Mouse (Mus musculus) lung, embryonic 16.5 days (tissue): Measurements from ENCODE around the gene Podxl2. TPM values are rescaled to one million over a fixed set of nuclear protein-coding genes. Genes with fewer than 3 reads are reported as not detected.

ENCODE experiments used
- ATAC-seq: fragments of 200-750 bp; cut with Nextera tagmentation; 2 replicates; pipeline ENCODE4 v1.8.0; 2017; ENCODE audit warnings: low read depth, mild to moderate bottlenecking, moderate library complexity
- H3K27ac ChIP-seq: fragments of 300-500 bp; sonication (generic); 2 replicates; pipeline ENCODE4 v1.5.1; 2014; ENCODE audit warnings: mild to moderate bottlenecking, control low read depth, low read length
- H3K27me3 ChIP-seq: fragments of 300-500 bp; sonication (generic); 2 replicates; pipeline ENCODE4 v1.6.1; 2014; ENCODE audit warnings: low read depth, low read length, mixed read lengths; ENCODE audit not compliant: control insufficient read depth, insufficient read depth
- H3K36me3 ChIP-seq: fragments of 300-500 bp; sonication (generic); 2 replicates; pipeline ENCODE4 v1.6.1; 2014; ENCODE audit warnings: low read length; ENCODE audit not compliant: control insufficient read depth, insufficient read depth
- H3K4me1 ChIP-seq: fragments of 300-500 bp; sonication (generic); replicated peaks from 2 replicates; pipeline ENCODE4 v1.6.1; 2014; ENCODE audit warnings: low read length, mixed read lengths; ENCODE audit not compliant: control insufficient read depth, insufficient read depth
- H3K4me2 ChIP-seq: fragments of 300-500 bp; sonication (generic); 2 replicates; pipeline ENCODE4 v1.6.1; 2014; ENCODE audit warnings: low read depth, low read length, control low read depth
- H3K4me3 ChIP-seq: fragments of 300-500 bp; sonication (generic); 2 replicates; pipeline ENCODE4 v1.5.1; 2014; ENCODE audit warnings: mild to moderate bottlenecking, low read length, control low read depth
- H3K9ac ChIP-seq: fragments of 300-500 bp; sonication (generic); 2 replicates; pipeline ENCODE4 v1.6.1; 2014; ENCODE audit warnings: low read length, control low read depth
- H3K9me3 ChIP-seq: fragments of 300-500 bp; sonication (generic); 2 replicates; pipeline ENCODE4 v1.6.1; 2016; ENCODE audit warnings: low read length; ENCODE audit not compliant: control insufficient read depth
- WGBS: fragments of 180-500 bp; shearing (Covaris S2); extraction: QIAGEN DNeasy Blood & Tissue Kit; methylation state at CpG from one replicate; pipeline ENCODE4 v1.1.7; 2014; 5-methylcytosine and 5-hydroxymethylcytosine counted together
- polyA plus RNA-seq: library from polyadenylated mRNA; unstranded; fragments of >200 nt; fragmentation: Nextera tagmentation; extraction: Ambion mirVana; gene quantifications from 2 replicates; pipeline ENCODE4 v1.2.1, GENCODE M21; 2015

The Podxl2 gene
- polyA plus RNA-seq, 1 experiment from 2014 or later = 35.1 TPM

DNA sequence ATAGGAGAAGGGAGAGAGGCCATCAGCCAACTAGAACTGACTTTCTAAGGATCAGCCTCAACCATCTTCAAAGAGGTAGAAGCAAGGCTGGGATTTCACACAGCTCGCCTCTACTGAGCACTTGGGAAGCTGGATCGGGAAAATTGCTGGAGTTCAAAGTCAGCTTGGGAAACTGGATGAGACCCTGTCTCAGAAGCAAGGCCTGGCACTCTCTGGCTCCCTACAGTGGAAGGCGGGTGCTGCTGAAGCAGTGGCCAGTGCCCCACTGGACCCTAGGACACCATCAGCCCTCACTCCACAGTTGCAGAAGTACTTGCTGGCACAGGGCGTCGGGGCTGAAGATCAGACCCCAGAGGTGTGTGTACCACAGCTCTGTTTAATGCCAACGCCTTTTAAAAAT, 17.0 kb downstream of the Podxl2 start:
- WGBS = 81% methylated on average over 6 of the region's 6 CpGs
- Histone ChIP-seq H3K27ac (no peak overlapping the region), H3K4me2 (no peak overlapping the region), H3K4me1 (no peaks in the 10 kb centered on the region), H3K4me3 (no peak overlapping the region), H3K9me3 (no peaks in the 10 kb centered on the region), H3K27me3 (no peaks in the 10 kb centered on the region), H3K36me3 (no peaks in the 10 kb centered on the region), H3K9ac (no peak overlapping the region)
- no peak for ATAC-seq

DNA sequence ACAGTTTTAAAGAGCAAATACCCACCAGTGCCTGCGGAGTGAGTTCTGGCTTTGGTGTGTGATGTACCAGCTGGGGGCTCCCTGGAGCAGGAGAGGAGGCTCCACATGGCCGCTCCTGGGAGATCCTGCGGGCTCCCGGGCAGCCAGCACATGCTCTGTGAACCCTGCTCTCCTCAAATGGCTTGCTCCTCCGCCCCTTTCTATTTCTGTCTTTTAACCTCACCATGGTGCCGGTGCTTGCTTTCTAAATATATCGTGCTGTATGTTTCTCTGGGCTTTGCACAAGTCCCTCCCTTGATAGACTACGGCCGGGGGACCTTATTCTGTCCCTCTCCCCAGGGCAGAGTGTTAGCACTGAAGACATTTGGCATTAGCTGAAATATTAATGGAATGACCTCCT, 17.6 kb downstream of the Podxl2 start:
- WGBS = 30% methylated on average over 9 of the region's 9 CpGs
- Histone ChIP-seq H3K9me3 (no peaks in the 10 kb centered on the region), H3K27ac (no peak overlapping the region), H3K4me3 (no peak overlapping the region), H3K4me2 (no peak overlapping the region), H3K4me1 (no peaks in the 10 kb centered on the region), H3K9ac (no peak overlapping the region), H3K36me3 (no peaks in the 10 kb centered on the region), H3K27me3 (no peaks in the 10 kb centered on the region)
- ATAC-seq = peak; percentile 18; the same call in 1 of the 2 replicates

DNA sequence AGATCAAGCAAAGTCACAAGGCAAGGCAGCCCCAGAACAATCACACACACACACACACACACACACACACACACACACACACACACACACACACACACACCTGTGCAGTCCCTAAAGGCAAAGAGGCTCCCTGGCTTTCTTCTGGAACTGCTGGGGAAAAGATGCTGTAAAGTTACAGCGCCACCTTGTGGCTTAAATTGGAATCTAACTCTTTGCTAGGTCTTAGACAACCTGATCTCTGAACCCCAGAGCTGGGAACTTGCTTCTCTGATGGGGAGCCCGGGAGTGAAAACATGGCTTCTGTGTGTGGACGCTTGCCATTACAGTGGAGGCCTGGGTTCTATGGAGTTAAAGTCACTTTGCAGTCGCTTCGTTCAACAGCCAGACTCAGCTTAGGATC, 19.2 kb downstream of the Podxl2 start:
- Histone ChIP-seq H3K27ac (no peak overlapping the region), H3K4me3 (no peak overlapping the region), H3K4me2 (no peak overlapping the region), H3K4me1 (no peaks in the 10 kb centered on the region), H3K27me3 (no peaks in the 10 kb centered on the region), H3K36me3 (no peaks in the 10 kb centered on the region), H3K9me3 (no peaks in the 10 kb centered on the region), H3K9ac (no peak overlapping the region)
- peak; percentile 24; the same call in 1 of the 2 replicates for ATAC-seq
- WGBS = 18% methylated on average over 5 of the region's 5 CpGs

DNA sequence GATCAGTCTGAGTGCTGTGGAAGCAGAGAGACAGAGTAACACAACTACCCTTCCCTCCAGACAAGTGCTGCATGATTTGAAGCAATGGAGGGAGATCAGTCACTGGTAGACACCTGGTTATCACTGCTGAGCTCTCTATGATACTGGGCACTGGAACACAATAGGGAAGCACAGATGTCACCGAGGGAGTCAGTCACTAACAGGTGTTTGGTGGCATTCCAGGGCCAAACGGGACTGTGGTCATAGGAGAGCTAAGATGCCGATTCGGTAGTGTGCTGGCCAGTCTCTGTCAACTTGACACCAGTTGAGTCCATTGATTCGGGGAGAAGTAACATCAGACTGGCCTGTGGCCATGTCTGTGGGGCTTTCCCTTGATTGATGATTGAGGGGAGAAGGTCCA, 20.3 kb downstream of the Podxl2 start:
- H3K4me2 ChIP-seq = no peak overlapping the region
- WGBS = 67% methylated on average over 5 of the region's 5 CpGs

DNA sequence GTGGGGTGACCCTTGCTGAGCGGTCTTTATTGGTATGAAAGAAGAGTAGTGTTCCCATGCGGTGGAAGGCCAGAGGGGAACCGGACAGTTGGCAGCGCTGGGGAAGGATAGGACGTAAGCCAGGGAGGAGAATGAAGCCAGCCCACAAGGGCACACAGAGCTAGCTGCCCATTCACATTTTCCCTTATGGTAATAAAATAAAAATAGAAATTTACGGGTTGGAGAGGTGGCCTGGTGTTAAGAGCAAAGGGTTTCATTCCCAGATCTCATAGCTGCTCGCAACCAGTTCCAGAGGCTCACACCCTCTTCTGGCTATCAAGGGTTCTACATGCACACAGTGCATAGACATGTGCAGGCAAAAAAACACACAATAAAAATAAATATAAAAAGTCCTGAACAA, 24.8 kb downstream of the Podxl2 start:
- WGBS = 88% methylated on average over 7 of the region's 7 CpGs
- no peak for ATAC-seq

More for the DNA sequence above, 20.3 kb downstream of the Podxl2 start:
- ATAC-seq = no peak
- Histone ChIP-seq H3K36me3 (no peaks in the 10 kb centered on the region), H3K27me3 (no peaks in the 10 kb centered on the region), H3K9me3 (no peaks in the 10 kb centered on the region), H3K27ac (no peak overlapping the region), H3K4me3 (no peak overlapping the region), H3K9ac (no peak overlapping the region), H3K4me1 (no peaks in the 10 kb centered on the region)

DNA sequence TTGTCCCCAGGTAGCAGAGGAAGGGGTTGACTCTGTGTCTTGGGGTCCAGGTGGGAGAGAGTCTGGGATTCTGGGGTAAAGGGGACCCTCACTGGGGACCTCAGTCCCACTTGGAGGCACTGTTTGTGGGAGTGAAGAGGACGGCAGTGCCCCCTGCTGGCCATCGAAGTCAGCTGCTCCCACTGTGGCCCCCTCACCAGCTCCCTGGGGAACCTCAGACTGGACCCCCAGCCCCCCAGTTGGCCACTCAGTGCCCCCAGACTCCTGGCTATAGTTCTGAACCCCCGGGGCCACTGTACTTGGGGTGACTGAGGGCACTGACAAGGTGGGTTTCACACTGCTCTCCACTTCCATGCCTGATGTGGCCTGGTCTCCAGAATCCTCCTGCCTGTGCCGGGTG, 25.6 kb downstream of the Podxl2 start:
- Histone ChIP-seq H3K27ac (no peak overlapping the region), H3K4me1 (no peaks in the 10 kb centered on the region), H3K36me3 (no peaks in the 10 kb centered on the region), H3K9me3 (no peaks in the 10 kb centered on the region), H3K4me2 (no peak overlapping the region), H3K9ac (no peak overlapping the region), H3K4me3 (no peak overlapping the region), H3K27me3 (no peaks in the 10 kb centered on the region)
- 48% methylated on average over 4 of the region's 4 CpGs for WGBS
- ATAC-seq = no peak

More for the DNA sequence above, 24.8 kb downstream of the Podxl2 start:
- Histone ChIP-seq H3K27me3 (no peaks in the 10 kb centered on the region), H3K4me3 (no peak overlapping the region), H3K4me2 (no peak overlapping the region), H3K27ac (no peak overlapping the region), H3K9ac (no peak overlapping the region), H3K4me1 (no peaks in the 10 kb centered on the region), H3K36me3 (no peaks in the 10 kb centered on the region), H3K9me3 (no peaks in the 10 kb centered on the region)

DNA sequence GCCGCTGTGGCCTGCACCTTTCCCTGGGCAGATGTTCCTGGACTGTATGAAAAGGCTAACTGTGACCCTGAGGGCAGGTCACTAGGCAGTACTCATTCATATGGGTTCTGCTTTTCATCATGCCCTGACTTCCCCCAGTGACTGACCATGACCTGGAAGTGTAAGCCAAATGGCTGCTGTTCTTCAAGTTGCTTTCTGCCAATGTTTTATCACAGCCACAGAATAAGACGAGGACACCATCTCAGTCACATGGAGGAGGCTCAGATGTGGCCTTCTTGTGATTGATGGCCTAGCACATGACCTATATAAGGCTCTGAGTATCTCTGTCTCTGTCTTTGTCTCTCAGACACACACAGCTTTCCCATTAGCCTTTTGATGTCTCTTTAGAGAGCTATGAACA, 27.3 kb downstream of the Podxl2 start:
- ATAC-seq = no peak
- no peak overlapping the region for H3K9ac ChIP-seq
- H3K36me3 ChIP-seq = no peaks in the 10 kb centered on the region
- no peaks in the 10 kb centered on the region for H3K27me3 ChIP-seq
- no peak overlapping the region for H3K4me2 ChIP-seq
- WGBS = 63% methylated on average over 2 of the region's 2 CpGs
- no peak overlapping the region for H3K27ac ChIP-seq
- no peaks in the 10 kb centered on the region for H3K9me3 ChIP-seq
- H3K4me1 ChIP-seq = peaks cover 5% of the 10 kb centered on the region; the same call in 1 of the 2 replicates
- no peak overlapping the region for H3K4me3 ChIP-seq

DNA sequence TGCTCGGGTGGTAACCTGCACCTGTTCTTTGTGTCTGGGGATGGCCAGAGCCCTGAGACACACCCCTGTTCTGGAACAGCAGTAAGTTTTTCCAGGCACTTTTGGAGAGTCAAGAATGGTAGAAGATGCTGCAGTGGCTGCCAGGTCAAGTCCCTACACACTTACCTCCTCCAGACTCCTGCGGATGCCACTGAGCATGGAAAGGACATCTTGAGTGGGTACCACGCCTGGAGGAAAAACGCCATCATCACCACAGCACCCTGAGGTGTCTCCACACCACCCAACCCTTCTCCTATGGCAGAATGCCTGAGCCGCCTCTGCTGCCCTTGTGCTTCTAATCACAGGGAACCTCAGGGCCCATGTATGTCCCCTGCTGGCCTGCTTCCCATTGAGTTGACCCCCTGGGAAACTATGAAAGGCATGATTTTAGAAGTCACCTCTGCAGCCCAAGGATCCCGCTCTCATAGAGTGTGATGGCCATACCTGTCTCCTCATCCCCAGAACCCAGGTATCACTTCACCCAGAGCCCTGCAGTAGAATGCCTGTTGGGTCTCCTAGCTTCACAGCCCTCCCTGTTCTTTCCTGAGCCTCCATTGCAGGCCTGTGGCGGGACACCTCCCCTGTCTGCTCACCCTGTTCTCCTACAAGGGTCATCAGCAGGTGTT, 29.8 kb downstream of the Podxl2 start:
- 85% methylated on average over 7 of the region's 7 CpGs for WGBS
- Histone ChIP-seq H3K4me1 (peaks cover 14% of the 10 kb centered on the region), H3K27me3 (no peaks in the 10 kb centered on the region), H3K9me3 (no peaks in the 10 kb centered on the region), H3K27ac (no peak overlapping the region), H3K9ac (no peak overlapping the region), H3K4me3 (no peak overlapping the region), H3K4me2 (no peak overlapping the region), H3K36me3 (no peaks in the 10 kb centered on the region)
- ATAC-seq = no peak

DNA sequence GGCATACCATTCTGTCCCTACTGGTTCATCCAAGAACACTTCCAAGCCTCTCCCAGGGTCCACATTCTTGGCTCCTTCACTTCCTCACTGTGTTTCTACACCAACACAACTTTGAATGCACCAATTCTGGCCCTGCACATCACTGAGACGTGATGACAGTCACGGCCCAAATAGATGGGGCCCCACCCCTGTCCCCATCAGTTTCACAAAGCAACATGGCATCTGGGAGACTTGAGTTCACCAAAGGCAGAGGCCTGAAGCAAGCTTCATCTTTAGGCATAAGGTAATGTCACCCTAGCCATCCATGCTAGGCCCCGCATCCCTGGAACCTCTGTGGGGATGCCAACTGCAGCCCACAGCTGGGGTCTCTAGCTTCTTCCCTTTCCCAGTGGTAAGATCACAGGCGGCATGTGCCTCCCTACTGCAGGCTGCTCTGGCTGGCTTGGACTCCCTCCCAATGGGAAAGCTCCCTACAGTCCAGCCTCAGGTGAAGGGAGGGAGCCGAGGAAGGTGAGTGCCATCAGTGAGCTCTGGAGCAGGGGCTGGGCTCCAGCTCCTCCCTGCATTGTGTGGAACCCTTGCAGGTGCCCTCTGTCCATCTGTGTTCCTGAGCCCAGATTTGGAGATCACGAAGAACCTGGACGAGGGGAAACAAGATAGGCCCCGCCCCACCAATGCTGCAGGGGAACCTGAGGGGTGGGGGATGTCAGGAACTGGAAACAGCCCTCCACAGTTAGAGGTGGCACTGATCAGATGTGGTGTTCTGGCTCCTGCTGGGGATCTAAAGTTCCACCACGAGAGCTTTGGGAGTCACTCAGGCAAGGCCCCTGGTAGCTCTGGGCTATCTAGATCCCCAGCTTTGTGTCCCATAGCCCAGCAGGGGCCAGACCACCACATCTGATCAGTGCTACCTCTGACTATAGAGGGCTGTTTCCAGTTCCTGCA, 30.8 kb downstream of the Podxl2 start:
- Histone ChIP-seq H3K36me3 (peaks cover under 1% of the 10 kb centered on the region), H3K4me3 (no peak overlapping the region), H3K27ac (no peak overlapping the region), H3K27me3 (no peaks in the 10 kb centered on the region), H3K4me1 (peaks cover 14% of the 10 kb centered on the region), H3K9me3 (no peaks in the 10 kb centered on the region), H3K4me2 (no peak overlapping the region), H3K9ac (no peak overlapping the region)
- ATAC-seq = no peak
- 79% methylated on average over 9 of the region's 9 CpGs for WGBS
